Mouse (Mus musculus) embryonic fibroblast, embryonic 13.5 days (primary cell): ENCODE measurements around the gene Olfr653.

Experiments
- CTCF ChIP-seq: IDR thresholded peaks from 2 replicates; pipeline ENCODE4 v1.5.1; 2011; ENCODE audit warnings: mild to moderate bottlenecking, control low read depth, low read length, moderate library complexity, borderline replicate concordance; ENCODE audit not compliant: insufficient read depth
- POLR2A ChIP-seq: IDR thresholded peaks from 2 replicates; pipeline ENCODE4 v1.6.1; 2011; ENCODE audit warnings: low read depth, mild to moderate bottlenecking, control low read depth, low read length, moderate library complexity

DNA sequence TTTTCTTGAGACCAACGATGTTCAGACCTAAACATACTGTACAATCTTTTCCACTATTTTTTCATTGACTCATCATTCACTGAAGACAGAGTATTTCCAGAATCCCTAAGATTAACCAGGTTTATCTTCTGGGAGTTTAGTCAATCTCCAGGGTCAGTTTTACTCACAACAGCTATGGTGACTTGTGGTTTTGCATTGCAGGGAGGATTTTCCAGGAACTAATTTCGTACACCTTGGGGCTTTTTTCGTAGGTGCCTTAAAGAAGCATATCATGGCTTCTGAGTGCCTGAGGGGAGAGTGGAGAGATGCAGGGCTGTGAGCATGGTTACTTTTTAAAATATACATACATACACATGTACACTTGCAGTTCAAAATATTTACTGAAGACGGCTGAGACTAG lies 9.6 kb downstream of the Olfr653 start, which contains the start of gene Olfr654:
- TF ChIP-seq CTCF (no peak), POLR2A (no peak)
